Mouse (Mus musculus) heart, adult 8-10 months (tissue): ENCODE data around the gene Serpinb1a. TPM values are rescaled to one million over a fixed set of nuclear protein-coding genes. Genes with fewer than 3 reads are reported as not detected.

Source experiments
- DNase-seq: peaks from one replicate; pipeline ENCODE4 v3.0.0; 2022; ENCODE audit warnings: low spot score
- total RNA-seq, 4 experiments: library from RNA; stranded (reverse); gene quantifications; 2 replicates each; pipeline ENCODE4 v1.2.4; 2022

Gene Serpinb1a
- total RNA-seq, 4 experiments from 2014 or later = 3.6 to 7.7 (median 5.9) TPM

DNA sequence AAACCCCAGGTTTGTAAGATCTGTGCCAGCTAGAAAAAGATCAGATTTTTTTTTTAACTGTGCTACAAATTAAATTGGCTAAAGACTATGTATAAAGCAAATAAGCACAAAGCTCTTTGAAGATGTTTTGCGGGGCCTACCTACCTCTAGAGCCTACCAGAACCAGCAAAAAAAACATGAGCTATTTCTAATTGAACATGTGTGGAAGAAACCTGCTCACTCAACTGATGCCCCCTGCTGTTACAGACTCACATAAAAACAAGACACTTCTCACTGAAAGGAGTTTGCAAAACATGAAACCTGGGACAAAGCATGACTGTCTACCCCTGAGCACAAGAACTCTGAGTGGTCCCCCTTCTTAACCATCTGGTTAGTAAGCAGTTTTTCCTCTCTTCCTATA is 53.9 kb downstream of the Serpinb1a start:
- DNase-seq = no peak

- no peak for DNase-seq
Measured at GRCm38 (mm10) chr13:32795166-32795565, 55.8 kb downstream of the Serpinb1a start.

DNA sequence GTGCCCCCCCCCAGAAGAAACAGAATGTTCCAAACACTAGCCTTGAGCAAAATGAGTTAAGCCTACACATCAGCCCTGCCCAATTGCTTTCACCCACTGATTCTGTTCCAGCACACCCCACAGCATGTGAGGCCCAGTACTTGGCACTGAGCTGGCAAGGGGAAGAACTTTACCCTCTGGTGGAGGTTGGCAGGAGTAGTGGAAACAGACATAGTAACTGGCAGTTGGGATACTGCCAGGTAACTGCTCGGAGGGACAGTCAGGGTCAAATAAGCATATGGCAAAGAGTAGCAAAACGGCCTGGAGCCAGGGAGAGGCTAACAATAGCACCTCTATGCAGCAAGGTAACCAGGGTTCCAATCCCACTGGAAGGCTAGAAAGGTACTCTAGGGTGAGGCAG is 56.4 kb downstream of the Serpinb1a start:
- peak; percentile 67 for DNase-seq

Other genes starting within 250 kb of the Serpinb1a start
- gene Mylk4, start 67.2 kb downstream of the Serpinb1a start, total RNA-seq = 100 to 1,000 TPM; 269 to 374 (median 349) TPM
- gene Wrnip1, start 49.1 kb downstream of the Serpinb1a start, total RNA-seq = 10 to 100 TPM; 17.0 to 24.1 (median 21.1) TPM
- not detected for gene D930007J09Rik, start 48.3 kb downstream of the Serpinb1a start, total RNA-seq
- 1 to 10 TPM; 2.0 to 3.8 (median 2.4) TPM for gene Serpinb1c, start 47.0 kb upstream of the Serpinb1a start, total RNA-seq
- gene Serpinb6b, start 114.0 kb upstream of the Serpinb1a start, total RNA-seq = 10 to 100 TPM; 38.5 to 44.4 (median 41.6) TPM
- 10 to 100 TPM in 1 of 4 experiments, 1 to 10 TPM in 3; 7.9 to 10.7 (median 9.6) TPM for gene Serpinb9, start 152.1 kb upstream of the Serpinb1a start, total RNA-seq
- under 1 TPM in 3 of 4 experiments, not detected in 1; 0.16 to 0.22 (median 0.17) TPM for gene Serpinb9b, start 176.2 kb upstream of the Serpinb1a start, total RNA-seq
- gene Serpinb1b, start 227.4 kb upstream of the Serpinb1a start, total RNA-seq = not detected